Mouse (Mus musculus) heart, embryonic 13.5 days (tissue): ENCODE measurements around the gene Dus1l. TPM values are rescaled to one million over a fixed set of nuclear protein-coding genes. Genes with fewer than 3 reads are reported as not detected.
"Not testable (repeated sequence)": the region's sequence is repeated elsewhere in the genome, so short reads cannot be mapped to it uniquely, and the experiment has no call there.

Experiments used
- ATAC-seq: fragments of 200-750 bp; cut with Nextera tagmentation; 2 replicates; pipeline ENCODE4 v1.8.0; 2017; ENCODE audit warnings: moderate TSS enrichment; ENCODE audit not compliant: insufficient number of reproducible peaks, low FRiP score, low TSS enrichment; ENCODE audit errors: extremely low read depth
- H3K27ac ChIP-seq: fragments of 300-500 bp; sonication (generic); replicated peaks from 2 replicates; pipeline ENCODE4 v1.5.1; 2015; ENCODE audit warnings: moderate library complexity, mild to moderate bottlenecking, inconsistent platforms
- H3K27me3 ChIP-seq: fragments of 300-500 bp; sonication (generic); replicated peaks from 2 replicates; pipeline ENCODE4 v1.6.1; 2015; ENCODE audit warnings: mild to moderate bottlenecking, inconsistent platforms
- H3K36me3 ChIP-seq: fragments of 300-500 bp; sonication (generic); 2 replicates; pipeline ENCODE4 v1.6.1; 2015; ENCODE audit warnings: mild to moderate bottlenecking, inconsistent platforms
- H3K4me1 ChIP-seq: fragments of 300-500 bp; sonication (generic); 2 replicates; pipeline ENCODE4 v1.6.1; 2015; ENCODE audit warnings: inconsistent platforms
- H3K4me2 ChIP-seq: fragments of 300-500 bp; sonication (generic); 2 replicates; pipeline ENCODE4 v1.6.1; 2015; ENCODE audit warnings: inconsistent platforms, mild to moderate bottlenecking, moderate library complexity
- H3K4me3 ChIP-seq: fragments of 300-500 bp; sonication (generic); 2 replicates; pipeline ENCODE4 v1.5.1; 2015; ENCODE audit warnings: moderate library complexity, mild to moderate bottlenecking, inconsistent platforms
- H3K9ac ChIP-seq: fragments of 300-500 bp; sonication (generic); 2 replicates; pipeline ENCODE4 v1.6.1; 2015; ENCODE audit warnings: inconsistent platforms, mild to moderate bottlenecking, moderate library complexity
- H3K9me3 ChIP-seq: fragments of 300-500 bp; sonication (generic); 2 replicates; pipeline ENCODE4 v1.6.1; 2016; ENCODE audit warnings: inconsistent platforms
- WGBS: fragments of 180-500 bp; shearing (Covaris S2); methylation state at CpG from one replicate; pipeline ENCODE4 v1.1.7; 2015; ENCODE audit warnings: mixed read lengths; 5-methylcytosine and 5-hydroxymethylcytosine counted together
- polyA plus RNA-seq: library from polyadenylated mRNA; unstranded; fragments of >200 nt; fragmentation: Nextera tagmentation; extraction: Ambion mirVana; gene quantifications from 2 replicates; pipeline ENCODE4 v1.2.1, GENCODE M21; 2015

Dus1l gene
- polyA plus RNA-seq, 1 experiment from 2014 or later = 40.8 TPM

- Histone ChIP-seq H3K9me3 (no peaks in the 10 kb centered on the region), H3K4me3 (no peak overlapping the region), H3K36me3 (no peaks in the 10 kb centered on the region), H3K27ac (no peak overlapping the region), H3K9ac (no peak overlapping the region), H3K27me3 (peaks cover 18% of the 10 kb centered on the region), H3K4me1 (no peaks in the 10 kb centered on the region), H3K4me2 (no peak overlapping the region)
- no peak for ATAC-seq
- 58% methylated on average over 3 of the region's 3 CpGs for WGBS
Observed at GRCm38 (mm10) chr11:120772749-120773148, 23.5 kb downstream of the Dus1l start.

GRCm38 (mm10) chr11:120768206-120768605 is 28.0 kb downstream of the Dus1l start:
- Histone ChIP-seq H3K9ac (no peak overlapping the region), H3K9me3 (no peaks in the 10 kb centered on the region), H3K4me2 (no peak overlapping the region), H3K4me1 (no peaks in the 10 kb centered on the region), H3K4me3 (no peak overlapping the region), H3K27ac (no peak overlapping the region), H3K36me3 (no peaks in the 10 kb centered on the region), H3K27me3 (peaks cover 26% of the 10 kb centered on the region)
- 55% methylated on average over 1 of the region's 1 CpGs for WGBS
- ATAC-seq = no peak

- peaks cover 31% of the 10 kb centered on the region for H3K27me3 ChIP-seq
- H3K4me2 ChIP-seq, H3K4me3 ChIP-seq, H3K36me3 ChIP-seq, H3K9ac ChIP-seq, H3K27ac ChIP-seq, ATAC-seq, H3K4me1 ChIP-seq, H3K9me3 ChIP-seq: not testable (repeated sequence)
- WGBS = 59% methylated on average over 5 of the region's 7 CpGs
Observed at GRCm38 (mm10) chr11:120767023-120767422, 29.2 kb downstream of the Dus1l start.

GRCm38 (mm10) chr11:120763121-120763999 is 32.8 kb downstream of the Dus1l start:
- peak overlapping the region; percentile 24 for H3K4me3 ChIP-seq
- H3K36me3 ChIP-seq, H3K4me1 ChIP-seq, ATAC-seq, H3K9ac ChIP-seq, H3K27ac ChIP-seq: not testable (repeated sequence)
- peaks cover 38% of the 10 kb centered on the region for H3K27me3 ChIP-seq
- peak overlapping the region; percentile 57 for H3K4me2 ChIP-seq
- peaks cover 19% of the 10 kb centered on the region for H3K9me3 ChIP-seq
- 0% methylated on average over 7 of the region's 23 CpGs for WGBS

- not testable (repeated sequence) for H3K36me3 ChIP-seq, H3K4me1 ChIP-seq, ATAC-seq, H3K27ac ChIP-seq
- H3K4me2 ChIP-seq = peak within 1 kb of the TSS; percentile 57
- 8% methylated on average over 14 of the region's 14 CpGs for WGBS
- H3K9ac ChIP-seq = peak within 1 kb of the TSS; percentile 45
- peaks cover 36% of the 10 kb centered on the region for H3K27me3 ChIP-seq
- peaks cover 26% of the 10 kb centered on the region for H3K9me3 ChIP-seq
- H3K4me3 ChIP-seq = peak within 1 kb of the TSS; percentile 24
Observed at GRCm38 (mm10) chr11:120762672-120763041, 33.5 kb downstream of the Dus1l start, which contains the start of gene Hmga1b. Gene Hmga1b (plus strand): TSS chr11:120762794.

- no peak for ATAC-seq
- peak overlapping the region; percentile 45 for H3K9ac ChIP-seq
Observed at GRCm38 (mm10) chr11:120761811-120762671, 34.2 kb downstream of the Dus1l start.

GRCm38 (mm10) chr11:120760236-120760635 is 36.0 kb downstream of the Dus1l start:
- no peaks in the 10 kb centered on the region for H3K36me3 ChIP-seq
- no peak overlapping the region for H3K9ac ChIP-seq
- H3K4me3 ChIP-seq = no peak overlapping the region
- no peak overlapping the region for H3K27ac ChIP-seq
- 75% methylated on average over 9 of the region's 9 CpGs for WGBS
- H3K4me1 ChIP-seq = peaks cover 9% of the 10 kb centered on the region
- no peak for ATAC-seq
- peaks cover 23% of the 10 kb centered on the region for H3K27me3 ChIP-seq
- H3K9me3 ChIP-seq = peaks cover 37% of the 10 kb centered on the region
- no peak overlapping the region for H3K4me2 ChIP-seq

More at GRCm38 (mm10) chr11:120761811-120762671, 34.2 kb downstream of the Dus1l start:
- H3K36me3 ChIP-seq = no peaks in the 10 kb centered on the region
- peak overlapping the region; percentile 57 for H3K4me2 ChIP-seq
- H3K9me3 ChIP-seq = peaks cover 30% of the 10 kb centered on the region
- WGBS = 57% methylated on average over 14 of the region's 14 CpGs
- peaks cover 36% of the 10 kb centered on the region for H3K27me3 ChIP-seq
- no peak overlapping the region for H3K27ac ChIP-seq
- peak overlapping the region; percentile 24; the same call in 1 of the 2 replicates for H3K4me3 ChIP-seq
- H3K4me1 ChIP-seq = peaks cover 9% of the 10 kb centered on the region

- peaks cover 3% of the 10 kb centered on the region; the same call in 1 of the 2 replicates for H3K9me3 ChIP-seq
- WGBS = 68% methylated on average over 4 of the region's 4 CpGs
- no peak overlapping the region for H3K4me3 ChIP-seq
- H3K27me3 ChIP-seq = peaks cover 11% of the 10 kb centered on the region
- H3K27ac ChIP-seq = no peak overlapping the region
- no peak for ATAC-seq
- no peaks in the 10 kb centered on the region for H3K4me1 ChIP-seq
- no peak overlapping the region for H3K9ac ChIP-seq
- H3K4me2 ChIP-seq = no peak overlapping the region
- no peaks in the 10 kb centered on the region for H3K36me3 ChIP-seq
Observed at GRCm38 (mm10) chr11:120751606-120752005, 44.6 kb downstream of the Dus1l start.

- 55% methylated on average over 8 of the region's 8 CpGs for WGBS
- H3K4me2 ChIP-seq = no peak overlapping the region
- ATAC-seq = no peak
- no peaks in the 10 kb centered on the region for H3K4me1 ChIP-seq
- H3K36me3 ChIP-seq = no peaks in the 10 kb centered on the region
- no peaks in the 10 kb centered on the region for H3K9me3 ChIP-seq
- no peak overlapping the region for H3K27ac ChIP-seq
- peaks cover 14% of the 10 kb centered on the region for H3K27me3 ChIP-seq
- H3K9ac ChIP-seq = no peak overlapping the region
- no peak overlapping the region for H3K4me3 ChIP-seq
Observed at GRCm38 (mm10) chr11:120749430-120749829, 46.8 kb downstream of the Dus1l start.

- Histone ChIP-seq H3K36me3 (no peaks in the 10 kb centered on the region), H3K9me3 (no peaks in the 10 kb centered on the region), H3K27ac (no peak overlapping the region), H3K4me3 (no peak overlapping the region), H3K27me3 (peaks cover 14% of the 10 kb centered on the region), H3K4me2 (no peak overlapping the region), H3K4me1 (no peaks in the 10 kb centered on the region), H3K9ac (no peak overlapping the region)
- ATAC-seq = no peak
- 72% methylated on average over 4 of the region's 4 CpGs for WGBS
Observed at GRCm38 (mm10) chr11:120747974-120748373, 48.2 kb downstream of the Dus1l start.

- Histone ChIP-seq H3K27ac (no peak overlapping the region), H3K4me2 (no peak overlapping the region), H3K27me3 (peaks cover 10% of the 10 kb centered on the region; the same call in 1 of the 2 replicates), H3K36me3 (no peaks in the 10 kb centered on the region), H3K9me3 (no peaks in the 10 kb centered on the region), H3K9ac (no peak overlapping the region), H3K4me3 (no peak overlapping the region), H3K4me1 (no peaks in the 10 kb centered on the region)
- no peak for ATAC-seq
- 73% methylated on average over 7 of the region's 7 CpGs for WGBS
Observed at GRCm38 (mm10) chr11:120744121-120744701, 52.0 kb downstream of the Dus1l start.
